Mouse (Mus musculus) CH12.LX (cell line): ENCODE data around the gene S100b. TPM values are rescaled to one million over a fixed set of nuclear protein-coding genes. Genes with fewer than 3 reads are reported as not detected.

Experiments used
- DNase-seq: peaks from one replicate; pipeline ENCODE4 v3.0.0-alpha.2; 2013; ENCODE audit errors: extremely low read depth
- H3K27ac ChIP-seq: 2 replicates; pipeline ENCODE4 v1.5.1; 2012; ENCODE audit warnings: low read depth, mild to moderate bottlenecking, control low read depth, moderate library complexity; ENCODE audit not compliant: insufficient read depth
- H3K27me3 ChIP-seq: replicated peaks from 2 replicates; pipeline ENCODE3; 2012; ENCODE audit warnings: inconsistent platforms
- H3K36me3 ChIP-seq, 2 experiments: replicated peaks in 1 of 2; 2 replicates each; pipeline versions ENCODE3 to v1.6.1; 2012; ENCODE audit warnings: inconsistent platforms in 1 of 2, low read length in 1 of 2, mild to moderate bottlenecking in 1 of 2, mixed read lengths in 1 of 2, moderate library complexity in 1 of 2; ENCODE audit not compliant: control insufficient read depth in 1 of 2, insufficient read depth in 1 of 2
- H3K4me1 ChIP-seq, 2 experiments: 2 replicates each; pipeline ENCODE4 v1.6.1; 2012; ENCODE audit warnings: inconsistent platforms in 1 of 2, moderate library complexity in 1 of 2; ENCODE audit not compliant: insufficient read depth in 2 of 2, control insufficient read depth in 1 of 2
- H3K4me2 ChIP-seq: 2 replicates; pipeline ENCODE4 v1.6.1; 2012; ENCODE audit warnings: low read depth, mild to moderate bottlenecking, control low read depth; ENCODE audit not compliant: poor library complexity, insufficient read depth, severe bottlenecking
- H3K4me3 ChIP-seq, 3 experiments: fragments of 150-350 bp in 1 of 3; sonication (generic) in 1 of 3; replicated peaks in 1 of 3; 2 replicates each; pipeline versions ENCODE3 to v1.5.1; 2011 to 2012; ENCODE audit warnings: low read depth in 2 of 3, low read length in 2 of 3, mild to moderate bottlenecking in 2 of 3, moderate library complexity in 2 of 3, control low read depth in 1 of 3, improper control_type of control experiment in 1 of 3, inconsistent platforms in 1 of 3, mixed read lengths in 1 of 3; ENCODE audit not compliant: poor library complexity in 1 of 3
- H3K79me2 ChIP-seq: replicated peaks from 2 replicates; pipeline ENCODE4 v1.6.1; 2012; ENCODE audit warnings: mild to moderate bottlenecking, moderate library complexity; ENCODE audit not compliant: control insufficient read depth, poor library complexity, insufficient read depth, severe bottlenecking; ENCODE audit errors: extremely low read depth
- H3K9ac ChIP-seq: 2 replicates; pipeline ENCODE4 v1.6.1; 2012; ENCODE audit warnings: low read depth, mild to moderate bottlenecking, control low read depth, moderate library complexity; ENCODE audit not compliant: insufficient read depth
- H3K9me3 ChIP-seq: replicated peaks from 2 replicates; pipeline ENCODE3; 2012; ENCODE audit warnings: low read length, inconsistent platforms, mixed read lengths
- CHD1 ChIP-seq: IDR thresholded peaks from 2 replicates; pipeline ENCODE4 v1.6.1; 2012; ENCODE audit warnings: low read depth, low read length, improper control_type of control experiment, inconsistent platforms
- CTCF ChIP-seq, 2 experiments: IDR thresholded peaks in 1 of 2; conservative IDR thresholded peaks in 1 of 2; 2 replicates each; pipeline ENCODE4 v1.5.1; 2011 to 2012; ENCODE audit warnings: low read depth in 2 of 2, low read length in 2 of 2, improper control_type of control experiment in 1 of 2, inconsistent platforms in 1 of 2, mild to moderate bottlenecking in 1 of 2, moderate library complexity in 1 of 2
- E2F4 ChIP-seq: IDR thresholded peaks from 2 replicates; pipeline ENCODE4 v1.6.1; 2011; ENCODE audit warnings: low read depth, low read length, improper control_type of control experiment; ENCODE audit not compliant: insufficient replicate concordance
- ETS1 ChIP-seq: conservative IDR thresholded peaks from 2 replicates; pipeline ENCODE4 v1.6.1; 2012; ENCODE audit warnings: low read depth, mild to moderate bottlenecking, inconsistent platforms, low read length, improper control_type of control experiment, moderate library complexity
- IRF4 ChIP-seq: IDR thresholded peaks from 2 replicates; pipeline ENCODE4 v1.6.1; 2014; ENCODE audit warnings: low read depth, mild to moderate bottlenecking, inconsistent platforms, low read length, improper control_type of control experiment
- JUND ChIP-seq: conservative IDR thresholded peaks from 2 replicates; pipeline ENCODE4 v1.6.1; 2011; ENCODE audit warnings: low read depth, low read length, improper control_type of control experiment
- KAT2A ChIP-seq: IDR thresholded peaks from 2 replicates; pipeline ENCODE4 v1.6.1; 2012; ENCODE audit warnings: low read length, improper control_type of control experiment, inconsistent platforms; ENCODE audit not compliant: insufficient replicate concordance
- MAFK ChIP-seq: IDR thresholded peaks from 2 replicates; pipeline ENCODE4 v1.6.1; 2011; ENCODE audit warnings: low read length, improper control_type of control experiment; ENCODE audit not compliant: insufficient replicate concordance
- MAX ChIP-seq: IDR thresholded peaks from 2 replicates; pipeline ENCODE4 v1.6.1; 2011; ENCODE audit warnings: low read length, improper control_type of control experiment
- MAZ ChIP-seq: IDR thresholded peaks from 2 replicates; pipeline ENCODE4 v1.6.1; 2012; ENCODE audit warnings: low read depth, mild to moderate bottlenecking, inconsistent platforms, low read length, improper control_type of control experiment, moderate library complexity
- MEF2A ChIP-seq: IDR thresholded peaks from 2 replicates; pipeline ENCODE4 v1.6.1; 2014; ENCODE audit warnings: low read depth, mild to moderate bottlenecking, inconsistent platforms, low read length, improper control_type of control experiment, borderline replicate concordance
- MXI1 ChIP-seq: IDR thresholded peaks from 2 replicates; pipeline ENCODE4 v1.6.1; 2011; ENCODE audit warnings: mild to moderate bottlenecking, low read depth, low read length, improper control_type of control experiment
- MYC ChIP-seq: IDR thresholded peaks from 2 replicates; pipeline ENCODE4 v1.6.1; 2011; ENCODE audit warnings: low read depth, mild to moderate bottlenecking, improper control_type of control experiment, low read length
- NRF1 ChIP-seq: IDR thresholded peaks from 2 replicates; pipeline ENCODE4 v1.6.1; 2014; ENCODE audit warnings: low read depth, mild to moderate bottlenecking, inconsistent platforms, low read length, improper control_type of control experiment, moderate library complexity
- POLR2A ChIP-seq: IDR thresholded peaks from 2 replicates; pipeline ENCODE4 v1.6.1; 2011; ENCODE audit warnings: low read depth, mild to moderate bottlenecking, improper control_type of control experiment, low read length
- POLR2AphosphoS2 ChIP-seq: IDR thresholded peaks from 2 replicates; pipeline ENCODE4 v1.6.1; 2011; ENCODE audit warnings: low read depth, low read length, improper control_type of control experiment
- RAD21 ChIP-seq: IDR thresholded peaks from 2 replicates; pipeline ENCODE4 v1.6.1; 2011; ENCODE audit warnings: low read depth, mild to moderate bottlenecking, low read length, improper control_type of control experiment, moderate library complexity
- RCOR1 ChIP-seq: conservative IDR thresholded peaks from 2 replicates; pipeline ENCODE4 v1.6.1; 2012; ENCODE audit warnings: low read depth, mild to moderate bottlenecking, inconsistent platforms, low read length, improper control_type of control experiment
- SIN3A ChIP-seq: IDR thresholded peaks from 2 replicates; pipeline ENCODE4 v1.6.1; 2012; ENCODE audit warnings: low read length, improper control_type of control experiment, inconsistent platforms
- SMC3 ChIP-seq: IDR thresholded peaks from 2 replicates; pipeline ENCODE4 v1.6.1; 2011; ENCODE audit warnings: low read depth, low read length, improper control_type of control experiment
- TBP ChIP-seq: conservative IDR thresholded peaks from 2 replicates; pipeline ENCODE4 v1.6.1; 2011; ENCODE audit warnings: low read depth, low read length, improper control_type of control experiment
- USF2 ChIP-seq: conservative IDR thresholded peaks from 2 replicates; pipeline ENCODE4 v1.6.1; 2011; ENCODE audit warnings: low read depth, low read length, improper control_type of control experiment
- ZC3H11A ChIP-seq: IDR thresholded peaks from 2 replicates; pipeline ENCODE4 v1.6.1; 2012; ENCODE audit warnings: low read depth, mild to moderate bottlenecking, inconsistent platforms, low read length, improper control_type of control experiment
- ZNF384 ChIP-seq: IDR thresholded peaks from 2 replicates; pipeline ENCODE4 v1.6.1; 2012; ENCODE audit warnings: low read depth, low read length, improper control_type of control experiment, inconsistent platforms
- dilution Hi-C: fragments of 300-500 bp; cut with MboI; formaldehyde crosslinking; loops from 2 replicates; pipeline ENCODE4 v1.14.3; 2020; ENCODE audit warnings: low sequenced_read_pairs; ENCODE audit not compliant: extremely low pct_unique_long_range_greater_than_20kb, extremely low pct_ligation_motif_present
- in situ Hi-C: fragments of 300-500 bp; cut with MboI; formaldehyde crosslinking; loops from 3 replicates; pipeline ENCODE4 v1.14.3; 2019; ENCODE audit warnings: low sequenced_read_pairs, low pct_ligation_motif_present, low pct_unique_long_range_greater_than_20kb, mixed read lengths
- polyA plus RNA-seq: library from polyadenylated mRNA; unstranded; fragments of >175 nt; gene quantifications from 2 replicates; pipeline ENCODE4 v1.2.1, GENCODE M21; 2012; ENCODE audit warnings: low read depth; ENCODE audit not compliant: insufficient read length
- total RNA-seq, 2 experiments: library from RNA; depleted of rRNA; stranded (reverse); fragments of 300-350 nt in 1 of 2; fragments of >200 nt in 1 of 2; gene quantifications; 2 replicates each; pipeline ENCODE4 v1.2.3; 2012 to 2014

Gene S100b
- total and polyA plus RNA-seq, 3 experiments: not detected

GRCm38 (mm10) chr10:76275256-76275655, 21.6 kb downstream of the S100b start:
- H3K27me3 ChIP-seq: no peaks in the 10 kb centered on the region
- in situ Hi-C loops (no loop called here), dilution Hi-C loops (no loop called here)
- no peak for DNase-seq
- no peak overlapping the region for H3K27ac ChIP-seq
- no peak overlapping the region for H3K9ac ChIP-seq
- H3K79me2 ChIP-seq: no peaks in the 10 kb centered on the region
- peaks cover 2 to 4% of the 10 kb centered on the region in 2 experiments; a peak in 1 of 4 replicates for H3K4me1 ChIP-seq
- TF ChIP-seq ETS1 (no peak), JUND (no peak), SMC3 (no peak), CTCF (conservative IDR thresholded peaks at IDR 0.05 in 1 of 2, IDR thresholded peaks at IDR 0.05 in 1 of 2; ENCODE audit: low read depth in 2 of 2, low read length in 2 of 2) (no peak), E2F4 (no peak), POLR2AphosphoS2 (no peak), RCOR1 (no peak), MAX (no peak), KAT2A (no peak), TBP (no peak), MYC (no peak), ZC3H11A (no peak), SIN3A (no peak), MXI1 (no peak), USF2 (no peak), MEF2A (no peak)
- TF ChIP-seq, all 38 proteins: peak for 0
- Histone ChIP-seq H3K4me3 (no peak overlapping the region), H3K4me2 (no peak overlapping the region), H3K9me3 (no peaks in the 10 kb centered on the region), H3K36me3 (peaks cover 0 to 30% of the 10 kb centered on the region in 2 experiments)

- TF ChIP-seq MAX (no peak), ZNF384 (no peak), POLR2A (no peak), MAFK (no peak), POLR2AphosphoS2 (no peak), MEF2A (no peak), MAZ (no peak), ZC3H11A (no peak), NRF1 (no peak), CHD1 (no peak), IRF4 (no peak), CTCF (conservative IDR thresholded peaks at IDR 0.05 in 1 of 2, IDR thresholded peaks at IDR 0.05 in 1 of 2; ENCODE audit: low read depth in 2 of 2, low read length in 2 of 2) (no peak), SIN3A (no peak), RAD21 (no peak)
- dilution Hi-C loops: no loop called here
- in situ Hi-C loops: no loop called here
These were observed 25.0 kb downstream of the S100b start for GRCm38 (mm10) chr10:76278541-76279097.

More at GRCm38 (mm10) chr10:76278541-76279097, 25.0 kb downstream of the S100b start:
- H3K9me3 ChIP-seq: no peaks in the 10 kb centered on the region
- no peak overlapping the region for H3K27ac ChIP-seq
- H3K4me2 ChIP-seq: no peak overlapping the region
- no peak overlapping the region for H3K4me3 ChIP-seq
- no peaks in the 10 kb centered on the region for H3K79me2 ChIP-seq
- peaks cover 0 to 23% of the 10 kb centered on the region in 2 experiments for H3K36me3 ChIP-seq
- no peak for DNase-seq
- 0 out of 4 replicates have a peak, but pooled peaks cover 0 to 2% of the 10 kb centered on the region in 2 experiments for H3K4me1 ChIP-seq
- no peaks in the 10 kb centered on the region for H3K27me3 ChIP-seq
- H3K9ac ChIP-seq: no peak overlapping the region
